Mouse (Mus musculus): ENCODE measurements at regions not wholly inside any gene's neighbourhood (a gene's known extent, or its start where the extent isn't known, plus 50 kb on each side); places are given as distances from the start of the nearest gene placed in this dataset.

DNA sequence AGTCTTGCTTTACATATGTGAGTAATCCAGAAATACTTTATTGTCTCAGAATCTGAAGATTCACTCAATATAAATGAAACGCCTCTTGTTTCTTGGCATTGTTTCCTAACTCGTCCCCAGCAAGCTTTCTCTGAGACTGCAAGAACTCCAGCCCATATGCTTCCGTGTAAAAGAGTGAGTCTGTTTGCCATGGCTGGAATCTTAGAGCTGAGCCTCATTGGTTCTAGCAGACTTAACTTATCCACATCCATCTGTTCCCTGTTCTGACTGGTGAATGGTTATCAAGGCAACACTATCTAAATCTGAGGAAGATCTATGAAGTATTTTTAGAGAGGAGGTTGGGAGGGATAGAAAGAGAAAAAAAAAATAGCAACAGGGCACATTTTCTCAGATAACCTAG is 59.9 kb upstream of the Arhgef26 start:
- TF ChIP-seq BHLHE40 (IDR thresholded peaks at IDR 0.05; ENCODE audit: low read depth, low read length) (no peak), CTCF (conservative IDR thresholded peaks at IDR 0.05 in 1 of 2, IDR thresholded peaks at IDR 0.05 in 1 of 2; ENCODE audit: low read depth in 2 of 2, low read length in 2 of 2) (no peak), NRF1 (IDR thresholded peaks at IDR 0.05; ENCODE audit: low read depth, low read length) (no peak), RCOR1 (conservative IDR thresholded peaks at IDR 0.05; ENCODE audit: low read depth, low read length) (no peak), UBTF (IDR thresholded peaks at IDR 0.05; ENCODE audit: low read depth, low read length) (no peak)
